Mouse (Mus musculus) embryonic facial prominence, embryonic 15.5 days (tissue): ENCODE results near the gene Pdzd4. TPM values are rescaled to one million over a fixed set of nuclear protein-coding genes. Genes with fewer than 3 reads are reported as not detected.
A peak's percentile ranks its signal among the peaks of the same experiment; 100 is the strongest.

Source experiments
- ATAC-seq: fragments of 200-750 bp; cut with Nextera tagmentation; 2 replicates; pipeline ENCODE4 v1.8.0; 2017; ENCODE audit warnings: low read depth, moderate TSS enrichment; ENCODE audit not compliant: insufficient number of reproducible peaks, low FRiP score, low TSS enrichment
- H3K27ac ChIP-seq: fragments of 300-500 bp; sonication (generic); replicated peaks from 2 replicates; pipeline ENCODE4 v1.5.1; 2015; ENCODE audit warnings: mild to moderate bottlenecking, inconsistent platforms
- H3K27me3 ChIP-seq: fragments of 300-500 bp; sonication (generic); 2 replicates; pipeline ENCODE4 v1.6.1; 2015; ENCODE audit warnings: inconsistent platforms
- H3K36me3 ChIP-seq: fragments of 300-500 bp; sonication (generic); 2 replicates; pipeline ENCODE4 v1.6.1; 2015; ENCODE audit warnings: mild to moderate bottlenecking, inconsistent platforms
- H3K4me1 ChIP-seq: fragments of 300-500 bp; sonication (generic); 2 replicates; pipeline ENCODE4 v1.6.1; 2015; ENCODE audit warnings: inconsistent platforms
- H3K4me2 ChIP-seq: fragments of 300-500 bp; sonication (generic); replicated peaks from 2 replicates; pipeline ENCODE4 v1.6.1; 2015; ENCODE audit warnings: mild to moderate bottlenecking, inconsistent platforms
- H3K4me3 ChIP-seq: fragments of 300-500 bp; sonication (generic); replicated peaks from 2 replicates; pipeline ENCODE4 v1.5.1; 2015; ENCODE audit warnings: mild to moderate bottlenecking, inconsistent platforms
- H3K9ac ChIP-seq: fragments of 300-500 bp; sonication (generic); 2 replicates; pipeline ENCODE4 v1.6.1; 2015; ENCODE audit warnings: inconsistent platforms
- H3K9me3 ChIP-seq: fragments of 300-500 bp; sonication (generic); replicated peaks from 2 replicates; pipeline ENCODE4 v1.6.1; 2016; ENCODE audit warnings: inconsistent platforms
- WGBS: fragments of 180-500 bp; shearing (Covaris S2); methylation state at CpG from one replicate; pipeline ENCODE4 v1.1.7; 2015; 5-methylcytosine and 5-hydroxymethylcytosine counted together
- polyA plus RNA-seq: library from polyadenylated mRNA; unstranded; fragments of >200 nt; fragmentation: Nextera tagmentation; extraction: Ambion mirVana; gene quantifications from 2 replicates; pipeline ENCODE4 v1.2.1, GENCODE M21; 2015

Pdzd4 gene
- 1.3 TPM in 2 replicates for polyA plus RNA-seq

- peak within 1 kb of the TSS; percentile 51; the same call in 1 of the 2 replicates for H3K27ac ChIP-seq
- peak within 1 kb of the TSS; percentile 63 for H3K9ac ChIP-seq
- ATAC-seq: peak; percentile 85
- 19% methylated on average over 63 of the region's 84 CpGs for WGBS
- peak within 1 kb of the TSS; percentile 61 for H3K4me3 ChIP-seq
- H3K36me3 ChIP-seq: no peaks in the 10 kb centered on the region
- 0 out of 2 replicates have a peak, but pooled peaks cover 3% of the 10 kb centered on the region for H3K4me1 ChIP-seq
- peaks cover 8% of the 10 kb centered on the region for H3K27me3 ChIP-seq
- H3K9me3 ChIP-seq: no peaks in the 10 kb centered on the region
- H3K4me2 ChIP-seq: peak within 1 kb of the TSS; percentile 68
Observed at GRCm38 (mm10) chrX:73824185-73825151, at the start of gene Pdzd4. Pdzd4 (minus strand) TSS chrX:73824969.

GRCm38 (mm10) chrX:73871956-73872355, 47.2 kb upstream of the Pdzd4 start:
- no peak for ATAC-seq
- Histone ChIP-seq H3K9me3 (no peaks in the 10 kb centered on the region), H3K4me3 (no peak overlapping the region), H3K4me2 (no peak overlapping the region), H3K36me3 (no peaks in the 10 kb centered on the region), H3K4me1 (no peaks in the 10 kb centered on the region), H3K9ac (no peak overlapping the region), H3K27me3 (no peaks in the 10 kb centered on the region), H3K27ac (no peak overlapping the region)
- 50% methylated on average over 1 of the region's 1 CpGs for WGBS

GRCm38 (mm10) chrX:73871474-73871873, 46.7 kb upstream of the Pdzd4 start:
- no peak overlapping the region for H3K4me3 ChIP-seq
- ATAC-seq: no peak

GRCm38 (mm10) chrX:73869334-73869733, 44.6 kb upstream of the Pdzd4 start:
- H3K27me3 ChIP-seq: no peaks in the 10 kb centered on the region
- H3K9ac ChIP-seq: no peak overlapping the region
- H3K27ac ChIP-seq: no peak overlapping the region
- no peaks in the 10 kb centered on the region for H3K4me1 ChIP-seq
- no peaks in the 10 kb centered on the region for H3K36me3 ChIP-seq
- no peaks in the 10 kb centered on the region for H3K9me3 ChIP-seq
- H3K4me2 ChIP-seq: no peak overlapping the region
- no peak overlapping the region for H3K4me3 ChIP-seq
- 11% methylated on average over 5 of the region's 5 CpGs for WGBS
- no peak for ATAC-seq

More at GRCm38 (mm10) chrX:73871474-73871873, 46.7 kb upstream of the Pdzd4 start:
- Histone ChIP-seq H3K9ac (no peak overlapping the region), H3K4me1 (no peaks in the 10 kb centered on the region), H3K36me3 (no peaks in the 10 kb centered on the region), H3K27me3 (no peaks in the 10 kb centered on the region), H3K4me2 (no peak overlapping the region), H3K9me3 (no peaks in the 10 kb centered on the region), H3K27ac (no peak overlapping the region)

- H3K4me1 ChIP-seq: no peaks in the 10 kb centered on the region
- WGBS: 90% methylated on average over 1 of the region's 1 CpGs
Observed at GRCm38 (mm10) chrX:73867852-73868251, 43.1 kb upstream of the Pdzd4 start.

GRCm38 (mm10) chrX:73867256-73867655, 42.5 kb upstream of the Pdzd4 start:
- H3K9me3 ChIP-seq: no peaks in the 10 kb centered on the region
- no peak overlapping the region for H3K4me2 ChIP-seq
- H3K4me3 ChIP-seq: no peak overlapping the region
- 21% methylated on average over 3 of the region's 3 CpGs for WGBS
- no peak for ATAC-seq
- no peak overlapping the region for H3K9ac ChIP-seq
- no peaks in the 10 kb centered on the region for H3K36me3 ChIP-seq
- H3K27me3 ChIP-seq: no peaks in the 10 kb centered on the region
- H3K4me1 ChIP-seq: no peaks in the 10 kb centered on the region
- no peak overlapping the region for H3K27ac ChIP-seq

More at GRCm38 (mm10) chrX:73867852-73868251, 43.1 kb upstream of the Pdzd4 start:
- Histone ChIP-seq H3K9ac (no peak overlapping the region), H3K27ac (no peak overlapping the region), H3K4me3 (no peak overlapping the region), H3K9me3 (no peaks in the 10 kb centered on the region), H3K4me2 (no peak overlapping the region), H3K36me3 (no peaks in the 10 kb centered on the region), H3K27me3 (no peaks in the 10 kb centered on the region)
- ATAC-seq: no peak

- Histone ChIP-seq H3K9me3 (no peaks in the 10 kb centered on the region), H3K36me3 (no peaks in the 10 kb centered on the region), H3K4me2 (no peak overlapping the region), H3K27ac (no peak overlapping the region), H3K4me1 (no peaks in the 10 kb centered on the region), H3K27me3 (no peaks in the 10 kb centered on the region), H3K9ac (no peak overlapping the region), H3K4me3 (no peak overlapping the region)
- ATAC-seq: no peak
- WGBS: 55% methylated on average over 3 of the region's 3 CpGs
Observed at GRCm38 (mm10) chrX:73864692-73865091, 39.9 kb upstream of the Pdzd4 start.

- H3K36me3 ChIP-seq: no peaks in the 10 kb centered on the region
- H3K27ac ChIP-seq: no peak overlapping the region
- no peak overlapping the region for H3K4me3 ChIP-seq
- H3K27me3 ChIP-seq: no peaks in the 10 kb centered on the region
- H3K4me2 ChIP-seq: no peak overlapping the region
- no peak overlapping the region for H3K9ac ChIP-seq
- no peaks in the 10 kb centered on the region for H3K4me1 ChIP-seq
- no peaks in the 10 kb centered on the region for H3K9me3 ChIP-seq
- WGBS: 61% methylated on average over 3 of the region's 3 CpGs
- ATAC-seq: no peak
Observed at GRCm38 (mm10) chrX:73855087-73855408, 30.3 kb upstream of the Pdzd4 start.

GRCm38 (mm10) chrX:73854326-73855086, 29.7 kb upstream of the Pdzd4 start:
- no peak for ATAC-seq
- Histone ChIP-seq H3K4me3 (no peak overlapping the region), H3K36me3 (no peaks in the 10 kb centered on the region), H3K27ac (no peak overlapping the region), H3K9ac (no peak overlapping the region), H3K4me1 (no peaks in the 10 kb centered on the region), H3K4me2 (no peak overlapping the region), H3K27me3 (no peaks in the 10 kb centered on the region), H3K9me3 (no peaks in the 10 kb centered on the region)
- WGBS: 91% methylated on average over 9 of the region's 9 CpGs

GRCm38 (mm10) chrX:73836691-73837090, 11.9 kb upstream of the Pdzd4 start:
- ATAC-seq: no peak
- 79% methylated on average over 3 of the region's 3 CpGs for WGBS
- H3K4me1 ChIP-seq: no peaks in the 10 kb centered on the region

GRCm38 (mm10) chrX:73835731-73836130, 11.0 kb upstream of the Pdzd4 start:
- no peaks in the 10 kb centered on the region for H3K9me3 ChIP-seq
- WGBS: 92% methylated on average over 1 of the region's 1 CpGs
- ATAC-seq: no peak

More at GRCm38 (mm10) chrX:73836691-73837090, 11.9 kb upstream of the Pdzd4 start:
- H3K9ac ChIP-seq: no peak overlapping the region
- no peaks in the 10 kb centered on the region for H3K9me3 ChIP-seq
- H3K27me3 ChIP-seq: no peaks in the 10 kb centered on the region
- H3K4me3 ChIP-seq: no peak overlapping the region
- H3K36me3 ChIP-seq: no peaks in the 10 kb centered on the region
- H3K27ac ChIP-seq: no peak overlapping the region
- H3K4me2 ChIP-seq: no peak overlapping the region

More at GRCm38 (mm10) chrX:73835731-73836130, 11.0 kb upstream of the Pdzd4 start:
- Histone ChIP-seq H3K27me3 (no peaks in the 10 kb centered on the region), H3K36me3 (no peaks in the 10 kb centered on the region), H3K9ac (no peak overlapping the region), H3K4me2 (no peak overlapping the region), H3K27ac (no peak overlapping the region), H3K4me3 (no peak overlapping the region), H3K4me1 (no peaks in the 10 kb centered on the region)
